Mouse (Mus musculus) spleen, adult 2 months (tissue): ENCODE measurements around the gene Gpr107. TPM values are rescaled to one million over a fixed set of nuclear protein-coding genes. Genes with fewer than 3 reads are reported as not detected.

Experiments used
- DNase-seq, 2 experiments: peaks; one replicate each; pipeline versions ENCODE4 v3.0.0 to v3.0.0-alpha.2; 2012 to 2021; ENCODE audit warnings: low spot score in 2 of 2, low read depth in 1 of 2
- H3K27ac ChIP-seq: fragments of 200-500 bp; 2 replicates; pipeline ENCODE4 v1.5.1; 2012; ENCODE audit warnings: low read length, inconsistent platforms; ENCODE audit not compliant: insufficient read depth
- H3K27me3 ChIP-seq: fragments of 200-500 bp; 2 replicates; pipeline ENCODE4 v1.6.1; 2012; ENCODE audit warnings: mild to moderate bottlenecking, moderate library complexity, low read length, inconsistent platforms; ENCODE audit not compliant: control insufficient read depth, insufficient read depth
- H3K36me3 ChIP-seq: fragments of 200-500 bp; 2 replicates; pipeline ENCODE4 v1.6.1; 2012; ENCODE audit warnings: mild to moderate bottlenecking, low read length, inconsistent platforms; ENCODE audit not compliant: control insufficient read depth, insufficient read depth
- H3K4me1 ChIP-seq: fragments of 200-500 bp; 2 replicates; pipeline ENCODE4 v1.6.1; 2011; ENCODE audit warnings: inconsistent platforms; ENCODE audit not compliant: control insufficient read depth, insufficient read depth, insufficient read length
- H3K4me3 ChIP-seq: fragments of 200-500 bp; 2 replicates; pipeline ENCODE4 v1.5.1; 2011; ENCODE audit warnings: mild to moderate bottlenecking, inconsistent platforms; ENCODE audit not compliant: insufficient read depth, insufficient read length; ENCODE audit errors: extremely low read depth
- CTCF ChIP-seq: fragments of 200-500 bp; IDR thresholded peaks from 2 replicates; pipeline ENCODE4 v1.5.1; 2011; ENCODE audit warnings: mild to moderate bottlenecking, inconsistent platforms; ENCODE audit not compliant: insufficient read depth, insufficient read length, insufficient replicate concordance; ENCODE audit errors: extremely low read depth
- POLR2A ChIP-seq: fragments of 200-500 bp; IDR thresholded peaks from 2 replicates; pipeline ENCODE4 v1.6.1; 2011; ENCODE audit warnings: low read depth, low read length, inconsistent platforms
- WGBS: fragments of 180-500 bp; shearing (Covaris S2); methylation state at CpG from one replicate; pipeline ENCODE4 v1.1.7; 2018; 5-methylcytosine and 5-hydroxymethylcytosine counted together
- polyA plus RNA-seq: library from polyadenylated mRNA; depleted of rRNA; stranded (reverse); fragments of >200 nt; gene quantifications from 2 replicates; pipeline ENCODE4 v1.2.3, GENCODE M21; 2012

The Gpr107 gene
- polyA plus RNA-seq, 1 experiment = 15.0 TPM

DNA sequence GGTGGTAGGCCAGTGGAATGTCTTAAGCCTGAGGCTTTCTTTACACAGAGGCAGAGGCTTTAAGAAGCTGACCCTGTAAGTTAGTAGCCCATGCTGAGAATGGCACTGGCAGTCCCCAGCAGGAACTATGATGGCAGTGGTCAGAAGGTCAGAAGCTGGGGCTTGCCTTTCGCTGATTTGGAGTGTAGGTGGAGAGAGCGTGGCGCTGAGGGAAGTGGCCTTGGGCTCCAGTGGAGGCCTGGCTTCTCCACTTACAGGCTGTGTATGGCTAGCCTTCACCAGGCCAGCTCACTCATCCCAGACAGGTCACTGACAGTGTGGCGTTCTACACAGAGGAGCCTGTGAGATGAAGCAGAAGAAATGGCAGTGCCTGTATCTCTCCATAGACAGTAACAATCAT, 50.8 kb downstream of the Gpr107 start:
- 88% methylated on average over 4 of the region's 4 CpGs for WGBS
- peaks cover 12% of the 10 kb centered on the region; the same call in 1 of the 2 replicates for H3K36me3 ChIP-seq

DNA sequence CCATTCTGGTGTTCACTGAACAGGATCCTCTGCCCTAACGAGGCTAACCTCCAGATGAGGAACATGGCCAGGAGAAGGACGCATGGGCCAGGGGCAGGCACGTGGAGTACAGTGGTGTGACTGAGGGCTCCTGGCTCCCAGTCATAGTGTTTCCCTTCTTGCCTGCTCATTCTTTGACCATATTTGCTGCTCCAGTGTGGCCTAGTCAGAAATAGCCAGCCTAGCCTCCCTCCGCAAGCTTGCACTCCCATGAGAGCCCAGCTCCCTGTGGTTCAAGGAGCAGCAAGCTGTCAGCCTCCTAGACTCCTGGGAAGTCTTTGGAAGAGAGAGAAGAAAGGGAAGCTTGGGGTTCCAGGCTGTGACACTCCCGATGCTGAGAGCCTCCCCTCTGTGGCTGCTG, 52.6 kb downstream of the Gpr107 start:
- peaks cover 16% of the 10 kb centered on the region for H3K36me3 ChIP-seq

More for the DNA sequence above, 50.8 kb downstream of the Gpr107 start:
- H3K4me3 ChIP-seq = no peak overlapping the region
- DNase-seq = no peak
- TF ChIP-seq CTCF = no peak
- no peak for TF ChIP-seq POLR2A
- no peaks in the 10 kb centered on the region for H3K4me1 ChIP-seq
- no peaks in the 10 kb centered on the region for H3K27me3 ChIP-seq
- H3K27ac ChIP-seq = no peak overlapping the region

DNA sequence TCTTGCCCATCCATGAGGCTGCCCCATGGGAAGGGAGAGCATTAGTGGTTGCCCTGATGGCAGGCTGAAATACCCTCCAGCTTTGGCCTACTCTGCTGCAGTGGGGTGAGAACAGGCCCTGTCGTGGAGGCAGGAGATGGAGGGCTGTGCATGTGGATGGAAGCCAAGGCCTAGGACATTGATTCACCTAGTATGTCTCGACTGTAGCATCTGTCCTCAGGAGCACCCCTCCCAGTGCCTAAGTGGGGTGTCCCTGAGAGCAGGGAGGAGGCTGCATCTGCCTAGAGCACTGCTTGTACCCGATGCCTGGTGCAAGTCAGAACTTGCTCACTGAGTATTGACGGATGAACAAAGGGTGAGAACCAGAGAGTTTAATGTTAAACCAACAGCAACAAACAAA, 54.1 kb downstream of the Gpr107 start:
- Histone ChIP-seq H3K4me3 (no peak overlapping the region), H3K27ac (no peak overlapping the region), H3K27me3 (no peaks in the 10 kb centered on the region), H3K36me3 (peaks cover 22% of the 10 kb centered on the region), H3K4me1 (no peaks in the 10 kb centered on the region)
- DNase-seq = no peak
- WGBS = 91% methylated on average over 4 of the region's 4 CpGs
- TF ChIP-seq POLR2A = no peak
- TF ChIP-seq CTCF = no peak

More for the DNA sequence above, 52.6 kb downstream of the Gpr107 start:
- no peak for DNase-seq
- H3K27me3 ChIP-seq = no peaks in the 10 kb centered on the region
- no peak overlapping the region for H3K27ac ChIP-seq
- no peaks in the 10 kb centered on the region for H3K4me1 ChIP-seq
- WGBS = 86% methylated on average over 5 of the region's 5 CpGs
- no peak for TF ChIP-seq POLR2A
- TF ChIP-seq CTCF = no peak
- H3K4me3 ChIP-seq = no peak overlapping the region

GRCm38 (mm10) chr2:31206882-31207281, 54.8 kb downstream of the Gpr107 start:
- DNase-seq = no peak
- peaks cover 24% of the 10 kb centered on the region for H3K36me3 ChIP-seq
- 83% methylated on average over 8 of the region's 8 CpGs for WGBS
- no peaks in the 10 kb centered on the region for H3K4me1 ChIP-seq
- TF ChIP-seq POLR2A (no peak), CTCF (no peak)
- H3K27me3 ChIP-seq = no peaks in the 10 kb centered on the region
- H3K4me3 ChIP-seq = no peak overlapping the region
- H3K27ac ChIP-seq = no peak overlapping the region

- peaks cover 28% of the 10 kb centered on the region for H3K36me3 ChIP-seq
Measured at GRCm38 (mm10) chr2:31208544-31209142, 56.5 kb downstream of the Gpr107 start.

GRCm38 (mm10) chr2:31209525-31209924, 57.4 kb downstream of the Gpr107 start:
- no peak overlapping the region for H3K4me3 ChIP-seq
- H3K36me3 ChIP-seq = peaks cover 31% of the 10 kb centered on the region
- H3K4me1 ChIP-seq = no peaks in the 10 kb centered on the region
- H3K27me3 ChIP-seq = no peaks in the 10 kb centered on the region
- TF ChIP-seq CTCF = no peak
- no peak for TF ChIP-seq POLR2A
- no peak for DNase-seq
- no peak overlapping the region for H3K27ac ChIP-seq
- WGBS = 92% methylated on average over 4 of the region's 4 CpGs

More at GRCm38 (mm10) chr2:31208544-31209142, 56.5 kb downstream of the Gpr107 start:
- Histone ChIP-seq H3K4me1 (no peaks in the 10 kb centered on the region), H3K27me3 (no peaks in the 10 kb centered on the region), H3K4me3 (no peak overlapping the region), H3K27ac (no peak overlapping the region)
- TF ChIP-seq CTCF (no peak), POLR2A (no peak)
- no peak for DNase-seq
- WGBS = 85% methylated on average over 13 of the region's 13 CpGs

- TF ChIP-seq CTCF (no peak), POLR2A (no peak)
- H3K4me1 ChIP-seq = no peaks in the 10 kb centered on the region
- no peak overlapping the region for H3K4me3 ChIP-seq
- H3K27ac ChIP-seq = no peak overlapping the region
- H3K27me3 ChIP-seq = no peaks in the 10 kb centered on the region
- DNase-seq = no peak
- peaks cover 38% of the 10 kb centered on the region for H3K36me3 ChIP-seq
- WGBS = 92% methylated on average over 11 of the region's 11 CpGs
Measured at GRCm38 (mm10) chr2:31210144-31210847, 58.2 kb downstream of the Gpr107 start.
